Mouse (Mus musculus) limb, embryonic 11.5 days (tissue): Measurements from ENCODE around the gene Taf12. TPM values are rescaled to one million over a fixed set of nuclear protein-coding genes. Genes with fewer than 3 reads are reported as not detected.

Source experiments
- ATAC-seq: fragments of 200-750 bp; cut with Nextera tagmentation; 2 replicates; pipeline ENCODE4 v1.8.0; 2017; ENCODE audit warnings: low read depth; ENCODE audit not compliant: insufficient number of reproducible peaks, low FRiP score, low TSS enrichment
- DNase-seq: peaks from one replicate; pipeline ENCODE4 v3.0.0-alpha.2; 2015; ENCODE audit warnings: low spot score
- H3K27ac ChIP-seq: fragments of 300-500 bp; sonication (generic); replicated peaks from 2 replicates; pipeline ENCODE4 v1.5.1; 2014; ENCODE audit warnings: low read depth, mild to moderate bottlenecking, low read length
- H3K27me3 ChIP-seq: fragments of 300-500 bp; sonication (generic); 2 replicates; pipeline ENCODE4 v1.6.1; 2014; ENCODE audit warnings: mild to moderate bottlenecking, low read length, mixed read lengths; ENCODE audit not compliant: control insufficient read depth, insufficient read depth
- H3K36me3 ChIP-seq: fragments of 300-500 bp; sonication (generic); 2 replicates; pipeline ENCODE4 v1.6.1; 2014; ENCODE audit warnings: mild to moderate bottlenecking, low read length, moderate library complexity, mixed read lengths; ENCODE audit not compliant: control insufficient read depth, insufficient read depth
- H3K4me1 ChIP-seq: fragments of 300-500 bp; sonication (generic); 2 replicates; pipeline ENCODE4 v1.6.1; 2014; ENCODE audit warnings: low read length, mixed read lengths; ENCODE audit not compliant: control insufficient read depth, insufficient read depth
- H3K4me2 ChIP-seq: fragments of 300-500 bp; sonication (generic); 2 replicates; pipeline ENCODE4 v1.6.1; 2014; ENCODE audit warnings: low read depth, mild to moderate bottlenecking, moderate library complexity; ENCODE audit not compliant: severe bottlenecking
- H3K4me3 ChIP-seq: fragments of 300-500 bp; sonication (generic); 2 replicates; pipeline ENCODE4 v1.5.1; 2014; ENCODE audit warnings: low read depth, low read length
- H3K9ac ChIP-seq: fragments of 300-500 bp; sonication (generic); 2 replicates; pipeline ENCODE4 v1.6.1; 2014; ENCODE audit warnings: mild to moderate bottlenecking, low read length
- H3K9me3 ChIP-seq: fragments of 300-500 bp; sonication (generic); 2 replicates; pipeline ENCODE4 v1.6.1; 2016; ENCODE audit warnings: low read length; ENCODE audit not compliant: control insufficient read depth
- WGBS: fragments of 180-500 bp; shearing (Covaris S2); extraction: QIAGEN DNeasy Blood & Tissue Kit; methylation state at CpG from one replicate; pipeline ENCODE4 v1.1.7; 2014; 5-methylcytosine and 5-hydroxymethylcytosine counted together
- polyA plus RNA-seq: library from polyadenylated mRNA; unstranded; fragments of >200 nt; fragmentation: Nextera tagmentation; extraction: Ambion mirVana; gene quantifications from 2 replicates; pipeline ENCODE4 v1.2.1, GENCODE M21; 2014

Taf12 gene
- polyA plus RNA-seq, 1 experiment from 2014 or later = 64.4 TPM

DNA sequence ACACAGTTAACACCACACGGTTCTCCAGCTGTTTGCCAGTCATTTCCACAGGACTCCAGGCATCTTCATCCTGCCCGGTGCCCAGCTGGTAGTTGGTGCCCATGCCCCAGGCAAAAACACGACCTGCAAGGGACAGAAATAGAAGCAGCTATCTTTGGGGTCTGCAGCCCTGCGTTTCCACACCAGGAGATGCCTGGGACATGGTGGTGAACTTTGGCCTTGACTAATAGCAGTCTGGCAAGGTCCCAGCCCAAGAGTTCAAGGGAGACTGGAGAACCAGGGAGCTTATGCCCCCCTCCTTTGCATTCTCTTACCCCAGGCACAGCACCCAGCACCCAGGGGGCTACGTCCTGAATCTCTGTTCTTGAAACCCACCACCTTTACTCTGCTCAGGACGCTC is 58.7 kb downstream of the Taf12 start:
- WGBS = 90% methylated on average over 6 of the region's 6 CpGs
- Histone ChIP-seq H3K27me3 (no peaks in the 10 kb centered on the region), H3K9me3 (no peaks in the 10 kb centered on the region), H3K4me3 (no peak overlapping the region), H3K4me1 (peaks cover 4% of the 10 kb centered on the region), H3K9ac (no peak overlapping the region), H3K4me2 (no peak overlapping the region), H3K36me3 (peaks cover 25% of the 10 kb centered on the region), H3K27ac (no peak overlapping the region)
- ATAC-seq (no peak), DNase-seq (no peak)

DNA sequence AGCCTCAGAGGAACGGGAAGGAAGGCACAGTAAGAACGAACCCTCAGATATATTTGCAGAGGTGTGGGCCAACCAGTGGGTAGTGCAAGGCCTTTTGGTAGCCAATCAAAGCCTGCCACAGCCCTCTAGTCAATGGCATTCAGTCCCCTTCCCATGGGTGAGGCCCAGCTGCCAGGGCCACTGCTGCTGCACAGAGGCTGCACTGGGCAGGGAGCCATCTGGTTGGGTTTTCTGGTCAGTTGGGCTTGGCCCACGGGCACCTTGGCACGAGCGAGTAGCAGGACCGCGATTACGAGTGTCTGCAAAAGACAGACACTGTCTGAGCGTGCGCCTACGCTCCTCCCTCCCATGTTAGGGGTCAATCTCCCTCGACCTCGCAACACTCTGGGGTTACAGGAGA is 64.8 kb downstream of the Taf12 start:
- peaks cover 25% of the 10 kb centered on the region for H3K36me3 ChIP-seq
- H3K27ac ChIP-seq = no peak overlapping the region
- 90% methylated on average over 13 of the region's 13 CpGs for WGBS
- DNase-seq (no peak), ATAC-seq (no peak)
- H3K27me3 ChIP-seq = no peaks in the 10 kb centered on the region
- H3K9me3 ChIP-seq = no peaks in the 10 kb centered on the region
- no peaks in the 10 kb centered on the region for H3K4me1 ChIP-seq
- H3K4me2 ChIP-seq = no peak overlapping the region
- H3K4me3 ChIP-seq = no peak overlapping the region
- no peak overlapping the region for H3K9ac ChIP-seq

- H3K9ac ChIP-seq = no peak overlapping the region
- no peaks in the 10 kb centered on the region for H3K9me3 ChIP-seq
- H3K4me1 ChIP-seq = 0 out of 2 replicates have a peak, but pooled peaks cover 6% of the 10 kb centered on the region
- DNase-seq = no peak
- no peaks in the 10 kb centered on the region for H3K27me3 ChIP-seq
- no peak overlapping the region for H3K27ac ChIP-seq
- no peak overlapping the region for H3K4me3 ChIP-seq
- H3K36me3 ChIP-seq = peaks cover 15% of the 10 kb centered on the region
- ATAC-seq = no peak
- H3K4me2 ChIP-seq = no peak overlapping the region
- 96% methylated on average over 3 of the region's 3 CpGs for WGBS
These were observed 67.3 kb downstream of the Taf12 start for GRCm38 (mm10) chr4:132341451-132341850.

DNA sequence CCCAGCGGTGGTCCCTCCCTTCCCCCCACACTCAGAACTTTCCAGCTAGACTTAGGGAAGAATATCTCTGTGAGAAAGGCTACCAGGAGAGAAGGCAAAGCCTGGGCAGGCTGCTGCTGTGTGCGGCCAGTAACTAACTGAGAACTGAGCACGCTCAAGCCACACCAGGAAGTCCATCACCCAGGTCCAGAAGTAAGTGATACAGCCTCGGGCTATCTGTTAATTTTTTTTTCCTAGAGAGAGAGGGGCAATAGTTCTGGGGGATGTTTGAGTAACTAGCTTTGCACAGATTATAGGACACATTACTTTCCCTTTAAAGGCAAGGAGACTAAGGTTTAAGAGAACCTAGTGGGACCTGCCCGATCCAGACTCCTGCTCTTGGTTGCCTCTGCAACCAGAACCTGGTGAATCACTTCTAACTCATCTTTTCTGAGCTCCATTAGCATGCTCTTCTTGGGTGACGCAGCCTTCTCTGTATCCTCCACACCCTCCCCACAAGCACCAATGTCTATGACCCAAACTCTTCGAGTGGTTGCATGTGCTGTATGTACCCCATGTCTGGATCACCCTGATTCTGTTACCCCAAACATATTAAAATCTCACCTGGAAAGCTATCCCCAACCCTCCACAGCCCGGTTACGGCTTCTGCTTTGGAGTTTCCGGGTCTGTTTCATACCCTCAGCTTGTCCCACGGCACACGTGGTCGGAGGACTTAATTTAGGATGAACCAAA is 70.4 kb downstream of the Taf12 start:
- Histone ChIP-seq H3K9ac (peak overlapping the region; percentile 90), H3K4me1 (0 out of 2 replicates have a peak, but pooled peaks cover 6% of the 10 kb centered on the region), H3K27me3 (no peaks in the 10 kb centered on the region), H3K9me3 (no peaks in the 10 kb centered on the region), H3K36me3 (no peaks in the 10 kb centered on the region), H3K27ac (no peak overlapping the region), H3K4me2 (peak overlapping the region; percentile 94), H3K4me3 (peak overlapping the region; percentile 88)
- ATAC-seq = no peak
- WGBS = 4% methylated on average over 13 of the region's 13 CpGs
- peak; percentile 56 for DNase-seq

Other genes starting within 250 kb of the Taf12 start
- gene Gm10300, start 199.7 kb upstream of the Taf12 start, polyA plus RNA-seq = not detected in 2 replicates
- gene Epb41, start 199.1 kb upstream of the Taf12 start, polyA plus RNA-seq = 107 and 120 TPM in 2 replicates
- 0.09 TPM in 2 replicates for gene Oprd1, start 129.9 kb upstream of the Taf12 start, polyA plus RNA-seq
- 162 and 179 TPM in 2 replicates for gene Ythdf2, start 62.1 kb upstream of the Taf12 start, polyA plus RNA-seq
- 43.9 and 48.3 TPM in 2 replicates for gene Gmeb1, start 12.8 kb upstream of the Taf12 start, polyA plus RNA-seq
- 0.61 and 0.95 TPM in 2 replicates for gene Rab42, start 29.0 kb downstream of the Taf12 start, polyA plus RNA-seq
- 81.3 and 83.6 TPM in 2 replicates for gene Trnau1ap, start 55.2 kb downstream of the Taf12 start, polyA plus RNA-seq
- gene Rcc1, start 79.2 kb downstream of the Taf12 start, polyA plus RNA-seq = 81.0 and 82.2 TPM in 2 replicates
- 32.9 and 36.3 TPM in 2 replicates for gene Phactr4, start 148.1 kb downstream of the Taf12 start, polyA plus RNA-seq
- 26.4 and 31.6 TPM in 2 replicates for gene Med18, start 189.5 kb downstream of the Taf12 start, polyA plus RNA-seq
- gene Sesn2, start 236.1 kb downstream of the Taf12 start, polyA plus RNA-seq = 7.3 and 7.7 TPM in 2 replicates